Mouse (Mus musculus): ENCODE data around the gene Lasp1.

Gene Lasp1

DNA sequence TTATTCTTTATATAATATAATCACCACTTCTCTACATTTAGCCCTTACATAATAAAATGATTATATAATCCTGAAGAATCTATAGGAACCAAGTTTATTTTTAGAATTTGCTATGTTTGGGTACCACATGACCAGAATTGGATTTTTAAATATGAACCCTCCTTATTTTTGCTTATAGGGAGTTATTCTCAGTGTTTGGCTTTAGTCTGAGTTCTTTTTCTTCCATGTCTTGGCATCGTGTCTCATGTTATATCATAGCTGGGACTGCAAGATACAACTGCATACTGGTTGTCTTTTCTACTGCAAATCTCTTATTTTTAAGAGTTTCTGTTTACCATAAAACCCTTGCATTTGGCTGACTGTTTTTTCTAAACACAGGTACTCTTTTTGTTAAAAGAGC is 75.6 kb downstream of the Lasp1 start:
- DNase-seq (ENCODE audit: low read depth): no peak

DNA sequence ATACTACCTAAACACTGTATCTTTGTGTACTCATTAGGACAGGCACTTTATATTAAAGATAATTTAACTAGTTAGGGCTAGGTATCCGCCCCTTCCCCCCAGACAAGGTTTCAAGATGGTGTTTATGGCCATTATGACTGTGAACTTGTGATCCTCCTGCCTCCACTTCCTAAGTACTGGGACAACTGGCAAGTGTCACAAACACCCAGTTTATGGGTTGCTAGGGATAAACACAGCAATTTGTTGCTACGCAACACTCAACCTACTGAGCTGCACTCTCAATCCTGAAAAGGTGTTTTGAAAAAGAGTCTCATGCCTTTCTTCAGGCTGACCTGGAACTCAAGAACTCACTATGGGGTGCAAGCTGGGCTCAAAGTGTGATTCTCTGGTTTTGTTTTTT is 78.5 kb downstream of the Lasp1 start:
- DNase-seq (ENCODE audit: low read depth): no peak

- DNase-seq (ENCODE audit: low read depth): no peak
Measured at GRCm38 (mm10) chr11:97880362-97880761, 81.6 kb downstream of the Lasp1 start.

GRCm38 (mm10) chr11:97883542-97883917 is 84.7 kb downstream of the Lasp1 start:
- peak; percentile 76 for DNase-seq (ENCODE audit: low read depth)

DNA sequence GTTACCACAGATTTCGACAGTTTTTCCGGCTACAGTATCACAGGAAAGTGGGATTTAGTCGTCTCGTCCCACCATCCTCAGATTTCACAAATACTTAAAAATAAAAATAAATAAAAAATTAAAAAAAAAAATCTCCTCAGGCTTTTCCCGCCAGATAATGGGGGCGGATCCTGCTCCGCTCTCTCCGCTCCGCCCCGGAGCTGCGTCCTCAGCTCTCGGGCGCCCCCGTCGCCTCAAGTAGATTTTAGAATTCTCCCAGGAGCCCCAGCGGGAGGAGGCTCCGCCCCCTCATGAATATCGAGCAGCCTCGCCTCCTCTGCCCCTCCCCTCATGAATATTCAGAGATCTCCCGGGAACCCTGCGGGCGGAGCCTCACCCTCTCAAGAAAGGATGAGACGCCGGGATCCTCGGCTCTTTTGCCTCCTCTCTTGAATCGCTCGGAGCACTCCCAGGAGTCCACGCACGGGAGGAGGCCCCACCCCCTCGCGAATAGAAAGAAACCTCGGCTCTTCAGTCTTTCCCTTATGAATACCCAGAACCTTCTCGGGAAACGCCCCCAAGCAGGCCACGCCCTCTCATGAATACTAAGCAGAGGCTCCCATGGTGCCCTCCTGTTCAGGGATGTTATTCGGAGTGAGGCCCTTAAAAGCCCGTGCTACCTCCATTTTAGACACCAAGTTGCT is 85.3 kb downstream of the Lasp1 start, which contains the start of gene Fbxo47:
Fbxo47 (minus strand) TSS at position 237 of the 683 bp plus-strand sequence.
- DNase-seq (ENCODE audit: low read depth): peak; percentile 97

DNA sequence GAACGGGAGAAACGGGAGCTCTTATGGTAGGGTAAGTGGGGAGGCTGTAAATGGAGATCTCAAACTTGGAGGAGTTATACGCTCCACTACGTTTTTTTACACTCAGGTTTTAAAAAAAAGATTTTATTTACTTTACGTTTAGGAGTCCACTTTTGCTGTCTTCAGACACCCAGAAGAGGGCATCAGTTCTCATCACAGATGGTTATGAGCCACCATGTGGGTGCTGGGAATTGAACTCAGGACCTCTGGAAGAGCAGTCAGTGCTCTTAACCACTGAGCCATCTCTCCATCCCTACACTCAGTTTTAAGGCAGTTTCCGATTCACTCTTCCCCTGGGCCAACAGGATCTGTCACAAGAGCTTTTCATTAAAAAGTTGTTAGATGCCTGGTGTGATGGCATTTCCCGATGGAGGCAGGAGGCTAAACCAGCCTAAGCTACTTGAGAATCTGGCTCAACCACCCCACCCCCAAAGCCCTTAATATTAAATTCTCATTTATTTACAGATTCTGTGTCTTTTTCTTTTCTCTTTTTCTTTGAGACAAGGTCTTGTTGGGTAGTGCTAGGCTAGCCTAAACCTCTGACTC is 85.9 kb downstream of the Lasp1 start:
- no peak for DNase-seq (ENCODE audit: low read depth)

DNA sequence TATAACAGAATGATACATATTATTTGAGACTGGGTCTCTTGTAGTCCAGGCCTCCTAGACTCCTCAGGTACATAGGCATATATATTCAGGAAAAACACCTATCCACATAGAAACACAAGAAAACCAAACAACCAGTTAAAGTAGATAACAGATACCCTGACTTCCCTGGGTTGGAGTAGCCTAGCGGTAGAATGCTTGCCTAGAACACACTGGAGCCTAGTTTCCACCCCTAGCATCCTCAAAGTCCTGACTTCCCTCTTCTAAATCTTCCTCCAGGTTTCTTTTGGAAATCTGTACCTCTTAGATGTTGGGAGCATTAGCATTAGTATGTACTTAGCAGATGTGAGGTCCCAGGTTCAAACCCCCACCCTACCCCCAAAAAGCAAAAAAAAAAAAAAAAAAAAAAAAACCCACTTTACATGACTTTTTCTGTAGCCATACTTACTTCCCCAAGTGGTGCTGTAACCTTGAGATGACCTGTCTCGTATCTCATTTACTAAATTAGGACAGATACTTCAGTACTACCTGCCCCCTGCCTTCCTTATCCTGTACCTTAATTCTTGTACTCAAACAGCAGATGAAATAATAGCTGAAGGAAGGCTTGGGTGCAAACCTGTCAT is 86.6 kb downstream of the Lasp1 start:
- no peak for DNase-seq (ENCODE audit: low read depth)

Measured in c-Kit-positive CD71-positive TER-119-negative erythroid progenitor cells, embryonic 14.5 days (primary cell).